Mouse (Mus musculus) midbrain, postnatal 0 days (tissue): ENCODE data around the gene Wdr83. TPM values are rescaled to one million over a fixed set of nuclear protein-coding genes. Genes with fewer than 3 reads are reported as not detected.

Experiments
- ATAC-seq: fragments of 200-750 bp; cut with Nextera tagmentation; 2 replicates; pipeline ENCODE4 v1.8.0; 2017; ENCODE audit warnings: moderate number of reproducible peaks, mild to moderate bottlenecking, moderate TSS enrichment, moderate library complexity; ENCODE audit not compliant: low FRiP score
- DNase-seq: peaks from one replicate; pipeline ENCODE4 v3.0.0-alpha.2; 2015; ENCODE audit warnings: low spot score
- H3K27ac ChIP-seq: fragments of 300-500 bp; sonication (generic); 2 replicates; pipeline ENCODE4 v1.5.1; 2014; ENCODE audit warnings: low read depth, mild to moderate bottlenecking, low read length, mixed read lengths
- H3K27me3 ChIP-seq: fragments of 300-500 bp; sonication (generic); 2 replicates; pipeline ENCODE4 v1.6.1; 2014; ENCODE audit warnings: low read length, control low read depth, mixed read lengths; ENCODE audit not compliant: insufficient read depth
- H3K36me3 ChIP-seq: fragments of 300-500 bp; sonication (generic); 2 replicates; pipeline ENCODE4 v1.6.1; 2014; ENCODE audit warnings: low read length, control low read depth, mixed read lengths; ENCODE audit not compliant: insufficient read depth
- H3K4me1 ChIP-seq: fragments of 300-500 bp; sonication (generic); 2 replicates; pipeline ENCODE4 v1.6.1; 2014; ENCODE audit warnings: mild to moderate bottlenecking, control low read depth, antibody characterized with exemption, low read length, mixed read lengths; ENCODE audit not compliant: insufficient read depth
- H3K4me2 ChIP-seq: fragments of 300-500 bp; sonication (generic); 2 replicates; pipeline ENCODE4 v1.6.1; 2014; ENCODE audit warnings: low read depth, mild to moderate bottlenecking, low read length, mixed read lengths; ENCODE audit not compliant: poor library complexity, severe bottlenecking
- H3K4me3 ChIP-seq: fragments of 300-500 bp; sonication (generic); 2 replicates; pipeline ENCODE4 v1.5.1; 2014; ENCODE audit warnings: low read depth, mild to moderate bottlenecking, low read length, moderate library complexity
- H3K9ac ChIP-seq: fragments of 300-500 bp; sonication (generic); replicated peaks from 2 replicates; pipeline ENCODE4 v1.6.1; 2014; ENCODE audit warnings: mild to moderate bottlenecking, low read length, moderate library complexity, mixed read lengths; ENCODE audit not compliant: poor library complexity, severe bottlenecking
- H3K9me3 ChIP-seq: fragments of 300-500 bp; sonication (generic); 2 replicates; pipeline ENCODE4 v1.6.1; 2016; ENCODE audit warnings: low read length, control low read depth
- CTCF ChIP-seq: IDR thresholded peaks from 2 replicates; pipeline ENCODE4 v1.5.1; 2016; ENCODE audit warnings: antibody characterized with exemption, mild to moderate bottlenecking
- WGBS: fragments of 180-500 bp; shearing (Covaris S2); extraction: QIAGEN DNeasy Blood & Tissue Kit; methylation state at CpG from one replicate; pipeline ENCODE4 v1.1.7; 2014; 5-methylcytosine and 5-hydroxymethylcytosine counted together
- polyA plus RNA-seq: library from polyadenylated mRNA; unstranded; fragments of >200 nt; fragmentation: Nextera tagmentation; extraction: Ambion mirVana; gene quantifications from 2 replicates; pipeline ENCODE4 v1.2.1, GENCODE M21; 2015
- total RNA-seq: library from RNA; depleted of rRNA; stranded (reverse); fragments of >200 nt; gene quantifications from 2 replicates; pipeline ENCODE4 v1.2.3, GENCODE M21; 2014

Wdr83 gene
- total and polyA plus RNA-seq, 2 experiments from 2014 or later: 34.1 to 37.0 TPM

- Histone ChIP-seq H3K27me3 (no peaks in the 10 kb centered on the region), H3K36me3 (peaks cover 32% of the 10 kb centered on the region), H3K9me3 (no peaks in the 10 kb centered on the region), H3K4me3 (no peak within 1 kb of the TSS), H3K9ac (no peak within 1 kb of the TSS), H3K4me1 (no peaks in the 10 kb centered on the region), H3K27ac (no peak within 1 kb of the TSS), H3K4me2 (no peak within 1 kb of the TSS)
- DNase-seq (no peak), ATAC-seq (no peak)
- TF ChIP-seq CTCF: no peak
Observed at GRCm38 (mm10) chr8:85067982-85068381, 13.1 kb downstream of the Wdr83 start, which contains the start of gene Gm5741. TSS of gene Gm5741 (minus strand) at chr8:85067982.

GRCm38 (mm10) chr8:85067155-85067554, 14.0 kb downstream of the Wdr83 start:
- Histone ChIP-seq H3K9ac (no peak overlapping the region), H3K27ac (no peak overlapping the region), H3K9me3 (no peaks in the 10 kb centered on the region), H3K27me3 (no peaks in the 10 kb centered on the region), H3K36me3 (peaks cover 36% of the 10 kb centered on the region), H3K4me1 (0 out of 2 replicates have a peak, but pooled peaks cover under 1% of the 10 kb centered on the region), H3K4me2 (no peak overlapping the region), H3K4me3 (no peak overlapping the region)
- ATAC-seq (no peak), DNase-seq (no peak)
- no peak for TF ChIP-seq CTCF
- WGBS: 94% methylated on average over 2 of the region's 2 CpGs

- ATAC-seq (no peak), DNase-seq (no peak)
- WGBS: 38% methylated on average over 2 of the region's 2 CpGs
Observed at GRCm38 (mm10) chr8:85065213-85065612, 15.9 kb downstream of the Wdr83 start.

GRCm38 (mm10) chr8:85062603-85063002, 18.5 kb downstream of the Wdr83 start:
- Histone ChIP-seq H3K4me3 (no peak overlapping the region), H3K4me1 (peaks cover 12% of the 10 kb centered on the region), H3K9ac (no peak overlapping the region), H3K36me3 (peaks cover 29% of the 10 kb centered on the region), H3K9me3 (no peaks in the 10 kb centered on the region), H3K27ac (no peak overlapping the region), H3K27me3 (no peaks in the 10 kb centered on the region), H3K4me2 (no peak overlapping the region)
- 97% methylated on average over 4 of the region's 4 CpGs for WGBS
- ATAC-seq (no peak), DNase-seq (no peak)
- TF ChIP-seq CTCF: no peak

More at GRCm38 (mm10) chr8:85065213-85065612, 15.9 kb downstream of the Wdr83 start:
- Histone ChIP-seq H3K27me3 (no peaks in the 10 kb centered on the region), H3K4me3 (no peak overlapping the region), H3K9me3 (no peaks in the 10 kb centered on the region), H3K4me1 (peaks cover 12% of the 10 kb centered on the region), H3K27ac (no peak overlapping the region), H3K9ac (no peak overlapping the region), H3K36me3 (peaks cover 36% of the 10 kb centered on the region), H3K4me2 (no peak overlapping the region)
- TF ChIP-seq CTCF: no peak

- peak within 1 kb of the TSS; percentile 79 for H3K4me2 ChIP-seq
- peak; percentile 93 for ATAC-seq
- H3K4me3 ChIP-seq: peak within 1 kb of the TSS; percentile 66
- H3K27ac ChIP-seq: peak within 1 kb of the TSS; percentile 28
- no peaks in the 10 kb centered on the region for H3K27me3 ChIP-seq
- no peaks in the 10 kb centered on the region for H3K9me3 ChIP-seq
- peaks cover 12% of the 10 kb centered on the region for H3K4me1 ChIP-seq
- TF ChIP-seq CTCF: peak; percentile 16; the same call in 1 of the 2 replicates
- H3K9ac ChIP-seq: peak within 1 kb of the TSS; percentile 62
- 2% methylated on average over 52 of the region's 53 CpGs for WGBS
- DNase-seq: peak; percentile 97
- peaks cover 20% of the 10 kb centered on the region for H3K36me3 ChIP-seq
Observed at GRCm38 (mm10) chr8:85059879-85060616, 21.1 kb downstream of the Wdr83 start, which contains the start of gene Fbxw9. TSS of gene Fbxw9 (plus strand) at chr8:85060055.

- ATAC-seq (no peak), DNase-seq (no peak)
- peaks cover 40% of the 10 kb centered on the region for H3K36me3 ChIP-seq
- H3K9ac ChIP-seq: no peak overlapping the region
- H3K4me3 ChIP-seq: no peak overlapping the region
- no peak overlapping the region for H3K4me2 ChIP-seq
- H3K9me3 ChIP-seq: no peaks in the 10 kb centered on the region
- no peak overlapping the region for H3K27ac ChIP-seq
- no peaks in the 10 kb centered on the region for H3K27me3 ChIP-seq
- no peak for TF ChIP-seq CTCF
- 91% methylated on average over 7 of the region's 7 CpGs for WGBS
- peaks cover 12% of the 10 kb centered on the region for H3K4me1 ChIP-seq
Observed at GRCm38 (mm10) chr8:85057367-85057766, 23.7 kb downstream of the Wdr83 start.
